Mouse (Mus musculus): ENCODE measurements around the gene Reep1. TPM values are rescaled to one million over a fixed set of nuclear protein-coding genes. Genes with fewer than 3 reads are reported as not detected.

Reep1 gene
- total RNA-seq (2021) = 10 to 100 TPM; 22.4 to 22.9 TPM

DNA sequence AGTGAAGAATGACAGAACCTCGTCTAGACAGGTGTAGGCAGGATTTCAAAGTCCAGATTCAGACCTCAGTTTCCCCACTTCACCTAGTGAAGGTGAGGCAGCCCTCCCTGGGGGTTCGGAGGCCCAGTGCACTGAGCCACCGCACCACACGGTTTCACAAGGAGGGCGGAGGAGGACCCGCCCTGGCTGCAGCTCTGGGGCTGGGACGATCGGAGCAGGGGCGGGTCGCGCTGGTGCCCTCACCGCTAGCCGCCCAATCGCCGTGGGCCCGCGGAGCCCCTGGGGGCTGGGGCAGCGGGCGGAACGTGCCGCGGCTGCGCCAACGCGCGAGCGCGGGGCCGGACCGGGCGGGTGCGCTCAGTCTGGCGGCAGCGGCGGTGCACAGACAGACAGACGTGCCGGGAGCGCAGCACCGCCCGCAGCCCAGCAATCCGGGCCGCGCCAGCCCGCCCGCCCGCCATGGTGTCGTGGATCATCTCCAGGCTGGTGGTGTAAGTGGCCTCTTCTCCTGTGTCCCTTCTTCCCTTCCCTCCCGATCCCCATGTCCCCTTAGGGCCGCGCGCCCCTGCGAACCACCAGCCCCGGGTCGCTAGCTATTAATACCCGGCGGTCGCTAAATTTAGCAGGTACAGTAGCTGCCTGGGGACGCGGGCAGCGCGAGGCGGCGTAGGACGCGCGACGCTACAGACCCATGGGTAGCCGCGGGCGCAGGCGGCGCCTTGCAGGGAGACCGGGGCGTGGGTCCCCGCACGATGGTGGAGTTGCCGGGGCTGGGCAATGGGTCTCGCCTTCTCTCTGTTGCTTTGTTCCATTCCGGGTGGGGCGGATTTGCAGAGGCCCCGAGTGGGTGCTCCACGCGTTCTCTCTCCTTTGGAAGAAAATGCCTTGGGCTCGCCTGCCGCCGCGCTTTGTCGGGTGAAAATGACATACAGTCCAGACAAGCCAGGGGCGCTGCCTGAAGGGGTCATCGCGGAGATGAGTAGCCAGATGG, at the start of gene Reep1:
Reep1 (plus strand) TSS at position 51 of the 991 bp plus-strand sequence.
- DNase-seq = peak; percentile 76

- DNase-seq = peak; percentile 17
Measured at GRCm38 (mm10) chr6:71658290-71658689, 49.1 kb upstream of the Reep1 start.

- DNase-seq = no peak
Measured at GRCm38 (mm10) chr6:71664511-71664910, 42.9 kb upstream of the Reep1 start.

DNA sequence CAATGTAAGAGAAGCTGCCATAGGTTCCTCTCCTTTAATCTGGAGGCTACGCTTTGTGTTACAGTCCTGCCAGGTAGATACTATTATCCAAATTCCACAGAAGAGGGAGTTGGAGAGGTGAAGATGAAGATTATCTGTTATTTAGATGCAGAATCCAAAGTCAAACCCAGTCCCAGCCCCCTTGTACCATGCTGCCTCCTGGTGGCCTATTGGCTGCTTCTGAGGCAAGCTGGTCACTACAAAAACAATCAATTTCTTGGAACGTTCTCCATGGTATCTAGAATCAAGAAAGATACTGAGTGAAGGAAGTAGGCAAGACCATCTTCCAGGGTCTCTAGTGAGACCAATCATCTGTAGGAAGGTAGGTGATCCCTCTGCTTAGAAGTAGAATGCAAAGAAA, 34.2 kb upstream of the Reep1 start:
- DNase-seq = peak; percentile 17

DNA sequence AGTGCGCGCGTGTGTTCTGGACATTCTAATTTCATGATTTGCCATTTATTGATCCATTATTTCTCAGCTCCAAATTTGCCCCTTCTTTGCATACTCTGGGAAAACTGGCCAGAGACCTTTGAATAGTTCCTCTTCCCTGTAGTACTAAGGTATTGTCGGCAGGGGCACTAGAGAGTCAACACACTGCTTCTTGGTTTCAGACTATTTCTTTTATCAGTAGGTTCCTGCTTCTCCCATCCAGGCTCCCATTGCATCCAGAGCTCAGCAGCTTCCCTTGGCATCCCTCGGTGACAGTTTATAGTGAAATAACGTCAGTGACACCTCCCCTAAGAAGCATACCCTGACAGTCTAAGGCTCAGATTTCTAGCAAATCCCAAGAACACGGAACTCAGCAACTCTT, 28.5 kb upstream of the Reep1 start:
- DNase-seq = no peak

DNA sequence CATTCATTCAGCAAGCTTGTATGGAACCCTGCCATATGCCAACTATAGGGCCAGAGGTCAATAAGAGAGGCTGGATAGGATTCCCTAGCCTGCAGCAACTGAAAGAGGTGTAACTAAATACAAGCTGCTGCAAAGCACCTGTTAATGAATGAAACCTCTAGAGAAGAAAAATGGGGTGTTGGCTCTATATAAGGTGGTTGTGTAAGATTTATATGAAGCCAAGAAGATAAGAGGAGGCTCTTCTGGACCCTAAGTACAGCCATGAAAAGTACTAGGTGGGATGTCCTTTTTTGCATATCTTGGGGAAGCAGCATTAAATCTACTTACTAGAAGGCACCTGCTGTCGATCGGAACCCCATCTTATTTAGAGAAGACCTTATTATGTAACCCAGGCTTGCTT, 12.2 kb upstream of the Reep1 start:
- no peak for DNase-seq

DNA sequence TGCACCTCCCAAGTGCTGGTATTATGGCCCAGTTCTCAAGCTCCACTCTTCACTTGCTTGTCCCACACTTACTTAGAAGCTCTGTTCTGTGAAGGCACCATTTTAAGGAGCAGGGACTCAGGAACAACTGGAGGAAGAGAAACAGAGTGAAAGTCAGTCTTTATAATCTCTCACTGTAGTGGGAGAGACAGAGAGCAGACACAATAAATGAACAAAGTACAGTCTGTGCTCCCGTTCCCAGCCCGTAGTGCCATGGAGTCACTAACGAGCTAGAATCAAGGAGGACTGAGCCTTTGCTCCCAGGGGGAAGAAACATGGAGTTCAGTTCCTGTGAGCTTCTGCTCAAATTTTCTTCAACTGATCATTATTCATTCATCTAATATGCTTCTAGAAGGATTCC, 11.8 kb upstream of the Reep1 start:
- no peak for DNase-seq

- DNase-seq = no peak
Measured at GRCm38 (mm10) chr6:71706871-71707270, 490 bp upstream of the Reep1 start.

DNA sequence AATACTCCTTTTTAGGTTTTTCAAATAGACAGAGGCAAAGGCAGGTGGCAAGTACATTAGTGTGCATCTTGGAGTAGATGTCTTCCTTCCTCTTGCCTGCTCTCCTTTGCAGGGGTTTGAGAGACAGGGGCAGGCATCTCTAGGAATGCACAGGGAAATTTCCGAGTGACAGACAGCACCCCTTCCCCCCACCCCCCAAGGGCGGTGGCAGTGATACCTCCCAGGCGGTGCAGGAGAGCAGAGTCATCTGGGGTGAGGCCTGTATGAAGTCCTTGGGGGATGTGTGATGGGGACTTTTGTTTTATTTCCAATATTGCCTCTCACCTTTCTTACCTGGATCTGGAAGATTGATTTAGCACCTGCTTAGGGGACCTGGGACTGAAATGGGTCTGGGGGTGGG, 1.2 kb downstream of the Reep1 start:
- DNase-seq = no peak

DNA sequence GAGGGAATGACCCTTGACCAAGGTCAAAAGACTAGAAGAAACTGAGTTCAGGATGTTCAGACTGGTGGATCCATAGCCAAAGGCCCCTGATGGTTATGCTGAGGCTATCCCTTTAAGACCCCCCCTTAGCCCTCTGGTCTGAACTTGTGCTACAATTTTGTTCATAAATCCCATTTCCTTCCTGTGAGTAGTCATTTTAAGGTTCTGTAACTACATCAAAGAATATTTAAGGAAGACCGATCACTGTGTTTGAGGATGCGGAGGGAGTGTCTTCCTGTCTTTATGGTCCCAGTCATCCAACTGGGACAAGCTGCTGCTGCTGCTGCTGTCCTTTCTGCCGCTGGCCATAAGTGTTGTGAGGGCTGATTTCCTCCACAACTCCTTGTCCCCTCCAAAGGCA, 3.0 kb downstream of the Reep1 start:
- DNase-seq = no peak

GRCm38 (mm10) chr6:71711201-71711600, 3.8 kb downstream of the Reep1 start:
- DNase-seq = no peak

DNA sequence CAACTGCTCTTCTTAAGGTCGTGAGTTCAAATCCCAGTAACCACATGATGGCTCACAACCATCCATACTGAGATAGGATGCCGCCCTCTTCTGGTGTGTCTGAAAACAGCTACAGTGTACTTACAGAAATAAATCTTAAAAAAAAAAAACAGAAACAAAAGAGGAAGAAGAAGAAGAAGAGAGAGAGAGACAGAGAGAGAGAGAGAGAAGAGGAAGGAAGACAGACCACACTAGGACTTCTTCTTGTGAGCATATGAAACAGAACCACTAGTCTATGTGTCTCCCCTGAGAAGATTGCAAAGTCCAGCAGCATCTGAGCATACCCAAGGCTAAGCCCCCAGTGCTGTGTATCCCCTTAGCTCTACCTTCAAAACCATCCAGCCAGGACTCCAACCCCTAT, 6.2 kb downstream of the Reep1 start:
- no peak for DNase-seq

- no peak for DNase-seq
Measured at GRCm38 (mm10) chr6:71715006-71715405, 7.6 kb downstream of the Reep1 start.

DNA sequence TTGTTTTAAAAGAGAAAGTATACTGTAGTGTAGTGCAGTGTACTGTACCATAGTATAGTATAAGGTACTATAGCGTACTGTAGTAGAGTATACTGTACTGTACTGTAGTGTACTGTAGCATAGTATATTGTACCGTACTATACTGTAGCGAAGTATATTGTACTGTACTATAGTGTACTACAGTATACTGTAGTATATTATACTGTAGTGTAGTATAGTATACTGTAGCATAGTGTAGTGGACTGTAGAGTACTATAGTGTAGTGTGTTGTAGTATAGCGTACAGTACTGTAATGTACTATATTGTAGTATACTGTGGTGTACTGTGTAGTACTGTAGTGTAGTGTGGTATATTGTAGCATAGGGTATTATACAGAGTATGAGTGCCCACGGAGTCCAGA, 9.1 kb downstream of the Reep1 start:
- DNase-seq = no peak

DNA sequence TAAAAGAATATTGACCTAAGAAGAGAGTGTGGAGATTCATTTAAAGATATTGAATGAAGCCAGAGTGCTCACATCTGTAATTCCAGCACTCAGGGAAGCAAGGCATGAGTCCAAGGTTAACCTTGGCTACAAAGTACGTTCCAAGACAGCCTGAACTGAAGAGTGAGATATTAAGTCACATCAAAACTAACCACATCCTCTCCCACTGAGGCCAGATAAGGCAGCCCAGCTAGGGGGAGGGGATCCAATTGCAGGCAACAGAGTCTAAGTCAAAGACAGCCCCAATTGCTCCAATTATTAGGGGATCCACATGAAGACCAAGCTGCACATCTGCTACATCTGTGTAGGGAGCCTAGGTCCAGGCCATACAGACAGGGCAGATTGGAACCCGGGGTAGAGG, 11.0 kb downstream of the Reep1 start:
- DNase-seq = no peak

DNA sequence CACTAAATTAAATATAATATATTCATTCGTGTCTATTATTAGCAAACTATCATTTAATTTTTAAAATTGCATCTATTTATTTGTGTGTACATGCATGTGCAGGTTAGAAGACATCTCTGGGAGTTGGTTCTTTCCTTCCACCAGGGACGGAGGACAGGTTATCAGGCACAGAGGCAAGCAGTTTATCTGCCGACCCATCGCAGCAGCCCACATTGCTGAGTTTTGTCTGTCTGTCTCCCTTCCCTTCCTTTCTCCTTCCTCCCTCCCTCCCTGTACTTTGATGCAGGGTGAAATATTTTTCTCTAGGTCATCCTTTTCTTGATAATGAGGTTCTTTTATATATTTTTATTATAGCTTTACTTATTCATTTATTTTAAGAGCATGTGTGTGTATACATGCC, 11.9 kb downstream of the Reep1 start:
- no peak for DNase-seq

DNA sequence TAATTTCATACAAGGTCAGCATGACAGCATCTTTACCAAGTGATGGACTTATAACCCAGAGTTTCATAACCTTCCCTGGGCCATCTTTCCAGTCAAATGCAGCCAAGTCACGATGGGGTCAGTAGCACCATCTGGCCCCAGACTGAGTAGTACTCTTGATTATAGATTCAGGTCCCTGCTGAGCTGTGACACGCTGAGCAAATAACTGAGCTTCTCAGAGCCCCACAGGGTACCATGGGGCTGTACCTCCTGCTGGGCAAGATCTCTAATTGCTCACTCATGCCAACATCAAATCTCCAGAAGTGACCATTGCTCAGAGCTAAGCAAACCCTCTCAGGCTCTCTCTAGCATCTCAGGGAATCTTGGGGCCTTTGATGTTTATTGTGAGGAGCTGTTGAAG, 15.6 kb downstream of the Reep1 start:
- no peak for DNase-seq

DNA sequence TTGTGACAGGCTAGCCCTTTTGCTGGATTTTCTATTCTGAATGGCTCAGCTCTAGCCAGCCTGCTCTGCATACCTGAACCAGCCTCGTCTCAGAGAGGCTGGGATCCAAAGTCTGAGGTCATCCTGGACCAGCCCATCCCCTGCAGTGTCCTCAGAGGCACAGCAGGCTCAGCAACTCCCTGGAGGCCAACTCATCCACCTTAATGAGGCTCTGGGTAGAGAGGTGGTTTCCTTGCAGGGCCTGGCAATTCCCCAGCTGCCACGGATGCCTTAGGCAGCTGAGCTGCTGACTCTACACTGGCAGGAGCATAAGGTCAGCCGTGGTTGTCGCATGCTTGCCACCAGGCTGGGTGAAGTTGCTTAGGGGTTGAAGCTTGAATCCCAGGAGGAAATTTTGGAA, 16.2 kb downstream of the Reep1 start:
- no peak for DNase-seq

- no peak for DNase-seq
Measured at GRCm38 (mm10) chr6:71726710-71727109, 19.3 kb downstream of the Reep1 start.

GRCm38 (mm10) chr6:71728306-71728705, 20.9 kb downstream of the Reep1 start:
- DNase-seq = no peak

- DNase-seq = no peak
Measured at GRCm38 (mm10) chr6:71734910-71735599, 27.7 kb downstream of the Reep1 start.

GRCm38 (mm10) chr6:71735600-71736010, 28.2 kb downstream of the Reep1 start:
- no peak for DNase-seq

- DNase-seq = no peak
Measured at GRCm38 (mm10) chr6:71736101-71736500, 28.7 kb downstream of the Reep1 start.

- DNase-seq = no peak
Measured at GRCm38 (mm10) chr6:71737202-71737601, 29.8 kb downstream of the Reep1 start.

Data from heart, postnatal 4 days (tissue).